Mouse (Mus musculus) G1E (cell line): Measurements from ENCODE around the gene Olfr780. TPM values are rescaled to one million over a fixed set of nuclear protein-coding genes. Genes with fewer than 3 reads are reported as not detected.
"Not testable (repeated sequence)": the region's sequence is repeated elsewhere in the genome, so short reads cannot be mapped to it uniquely, and the experiment has no call there.

Experiments used
- ATAC-seq: 2 replicates; pipeline ENCODE4 v1.8.0; 2016; ENCODE audit warnings: mild to moderate bottlenecking; ENCODE audit not compliant: insufficient number of reproducible peaks, poor library complexity, low FRiP score, severe bottlenecking; ENCODE audit errors: extremely low read depth
- DNase-seq: peaks from one replicate; pipeline ENCODE4 v3.0.0; 2012; ENCODE audit warnings: low spot score
- H3K27me3 ChIP-seq: 2 replicates; pipeline ENCODE4 v1.6.1; 2012; ENCODE audit warnings: mild to moderate bottlenecking, low read length, inconsistent platforms; ENCODE audit not compliant: insufficient read depth
- H3K36me3 ChIP-seq: replicated peaks from 2 replicates; pipeline ENCODE3; 2012; ENCODE audit warnings: mild to moderate bottlenecking, inconsistent platforms
- H3K4me1 ChIP-seq: 2 replicates; pipeline ENCODE4 v1.6.1; 2012; ENCODE audit warnings: low read depth, low read length, inconsistent platforms, mixed read lengths; ENCODE audit not compliant: insufficient read depth
- H3K4me3 ChIP-seq: 2 replicates; pipeline ENCODE4 v1.5.1; 2012; ENCODE audit warnings: low read depth, mild to moderate bottlenecking, inconsistent platforms, low read length, moderate library complexity, mixed read lengths
- H3K9me3 ChIP-seq: replicated peaks from 2 replicates; pipeline ENCODE4 v1.6.1; 2012; ENCODE audit warnings: inconsistent platforms
- CTCF ChIP-seq: IDR thresholded peaks from 2 replicates; pipeline ENCODE4 v1.5.1; 2012; ENCODE audit warnings: low read depth, low read length, inconsistent platforms, mixed read lengths
- GATA1 ChIP-seq: IDR thresholded peaks from 2 replicates; pipeline ENCODE4 v1.6.1; 2012; ENCODE audit warnings: borderline replicate concordance, low read length, inconsistent platforms, mixed read lengths
- GATA2 ChIP-seq: IDR thresholded peaks from 2 replicates; pipeline ENCODE4 v1.6.1; 2012; ENCODE audit warnings: low read depth, low read length, inconsistent platforms, borderline replicate concordance
- POLR2AphosphoS5 ChIP-seq: IDR thresholded peaks from 2 replicates; pipeline ENCODE4 v1.6.1; 2012; ENCODE audit warnings: low read depth, low read length, inconsistent platforms; ENCODE audit not compliant: insufficient replicate concordance
- TAL1 ChIP-seq: conservative IDR thresholded peaks from 2 replicates; pipeline ENCODE4 v1.6.1; 2012; ENCODE audit warnings: low read depth, low read length, inconsistent platforms, mixed read lengths
- polyA plus RNA-seq: library from polyadenylated mRNA; stranded (reverse); fragments of >175 nt; gene quantifications from 2 replicates; pipeline ENCODE4 v1.2.3, GENCODE M21; 2012
- total RNA-seq, 2 experiments: library from RNA; stranded (forward) in 1 of 2; stranded (reverse) in 1 of 2; fragments of 200-1000 nt in 1 of 2; fragments of >200 nt in 1 of 2; fragmentation: Nextera tagmentation in 1 of 2; gene quantifications; 2 replicates each; pipeline ENCODE4 v1.2.3; 2014 to 2017

The Olfr780 gene
- total RNA-seq (2014; fragmentation: Nextera tagmentation) (not detected in 2 replicates), total RNA-seq (2017) (0.17 and 0.33 TPM in 2 replicates), polyA plus RNA-seq (not detected in 2 replicates)

DNA sequence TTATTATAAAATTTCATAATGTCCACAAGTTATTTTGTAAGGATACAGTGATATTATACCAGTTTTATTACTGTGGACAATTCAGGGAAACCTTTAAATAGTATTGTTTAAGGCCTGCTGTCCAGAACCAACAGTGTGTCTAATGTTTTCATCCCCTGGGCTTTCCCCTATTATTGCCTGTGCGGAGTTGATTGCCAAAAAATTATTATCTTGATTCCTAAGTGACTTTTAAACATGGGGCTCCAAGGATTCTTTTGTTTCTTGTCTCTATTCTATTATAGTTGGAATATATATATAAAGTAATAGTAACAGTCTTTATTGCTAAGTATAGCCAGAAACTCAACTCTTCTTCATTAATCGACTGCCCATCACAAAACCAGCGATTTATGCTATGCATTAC lies at the start of gene Olfr780:
Gene Olfr780 (plus strand): TSS at position 301 of the 400 bp plus-strand sequence.
- Histone ChIP-seq H3K27me3 (no peaks in the 10 kb centered on the region), H3K4me3 (no peak within 1 kb of the TSS), H3K36me3 (no peaks in the 10 kb centered on the region), H3K4me1 (no peaks in the 10 kb centered on the region), H3K9me3 (no peaks in the 10 kb centered on the region)
- DNase-seq (no peak), ATAC-seq (no peak)
- TF ChIP-seq GATA2 (no peak), TAL1 (no peak), POLR2AphosphoS5 (no peak), GATA1 (no peak), CTCF (no peak)

DNA sequence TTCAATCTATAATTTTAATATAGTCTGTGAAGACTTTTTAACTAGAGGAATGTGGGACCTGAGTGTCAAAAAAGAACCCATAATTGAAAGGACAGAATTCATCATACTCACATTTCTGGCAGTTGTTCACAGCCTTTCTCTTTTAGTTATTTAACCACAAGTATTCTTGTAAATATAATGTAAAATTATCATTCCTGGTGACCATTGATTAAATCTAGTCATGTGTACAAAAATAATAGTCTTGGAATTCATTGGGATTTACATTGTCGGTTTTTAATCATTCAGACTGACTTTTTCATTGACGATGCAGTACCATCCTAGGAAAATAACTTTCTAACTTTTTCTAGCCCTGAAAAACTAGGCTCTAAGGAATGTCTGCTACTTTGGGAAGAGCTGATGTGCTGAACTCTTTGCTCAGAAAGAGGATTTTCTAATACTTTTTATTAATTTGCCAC lies 46.8 kb upstream of the Olfr780 start, which contains the start of gene Olfr777:
Gene Olfr777 (minus strand): TSS at position 405 of the 455 bp plus-strand sequence.
- Histone ChIP-seq H3K27me3 (no peaks in the 10 kb centered on the region), H3K9me3 (no peaks in the 10 kb centered on the region), H3K4me3 (no peak within 1 kb of the TSS), H3K36me3 (no peaks in the 10 kb centered on the region), H3K4me1 (no peaks in the 10 kb centered on the region)
- ATAC-seq (no peak), DNase-seq (no peak)
- TF ChIP-seq POLR2AphosphoS5 (no peak), GATA2 (no peak), TAL1 (no peak)

- not testable (repeated sequence) for H3K9me3 ChIP-seq, H3K27me3 ChIP-seq, H3K4me3 ChIP-seq, ATAC-seq, H3K36me3 ChIP-seq, H3K4me1 ChIP-seq, DNase-seq
Measured at GRCm38 (mm10) chr10:129312973-129313372, 4.9 kb upstream of the Olfr780 start.

DNA sequence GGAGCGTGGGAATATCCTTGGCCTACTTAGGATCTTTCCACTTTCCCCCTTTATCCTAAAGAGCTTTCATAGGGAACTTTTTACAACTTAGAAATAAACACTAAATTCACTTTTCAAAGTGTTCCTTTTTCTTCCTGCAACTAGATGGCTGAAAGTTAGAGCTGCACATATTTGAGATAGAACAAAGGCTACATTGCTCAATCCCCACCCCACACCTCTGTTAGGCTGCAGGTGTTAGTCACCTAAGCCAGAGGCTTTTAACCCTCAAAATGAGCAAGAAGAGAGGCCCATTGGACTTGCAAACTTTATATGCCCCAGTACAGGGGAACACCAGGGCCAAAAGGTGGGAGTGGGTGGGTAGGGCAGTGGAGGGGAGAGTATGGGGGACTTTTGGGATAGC lies 4.4 kb upstream of the Olfr780 start:
- H3K27me3 ChIP-seq, H3K36me3 ChIP-seq, H3K9me3 ChIP-seq, H3K4me1 ChIP-seq, H3K4me3 ChIP-seq, DNase-seq, ATAC-seq: not testable (repeated sequence)

- H3K4me3 ChIP-seq = no peak within 1 kb of the TSS
- no peak for DNase-seq
- no peak for ATAC-seq
- H3K4me1 ChIP-seq = no peaks in the 10 kb centered on the region
- TF ChIP-seq TAL1 = no peak
- TF ChIP-seq CTCF = no peak
- TF ChIP-seq GATA2 = no peak
- TF ChIP-seq GATA1 = no peak
- no peak for TF ChIP-seq POLR2AphosphoS5
- no peaks in the 10 kb centered on the region for H3K9me3 ChIP-seq
- H3K36me3 ChIP-seq = no peaks in the 10 kb centered on the region
- H3K27me3 ChIP-seq = no peaks in the 10 kb centered on the region
Measured at GRCm38 (mm10) chr10:129328554-129328953, 10.6 kb downstream of the Olfr780 start, which contains the start of gene Olfr781. Gene Olfr781 (plus strand): TSS chr10:129328854.

GRCm38 (mm10) chr10:129348550-129348949 lies 30.6 kb downstream of the Olfr780 start, which contains the start of gene Olfr782:
Gene Olfr782 (plus strand): TSS chr10:129348850.
- H3K9me3 ChIP-seq = no peaks in the 10 kb centered on the region
- H3K27me3 ChIP-seq = no peaks in the 10 kb centered on the region
- TF ChIP-seq TAL1 (no peak), CTCF (no peak), POLR2AphosphoS5 (no peak), GATA1 (no peak), GATA2 (no peak)
- H3K4me3 ChIP-seq = no peak within 1 kb of the TSS
- no peaks in the 10 kb centered on the region for H3K4me1 ChIP-seq
- ATAC-seq (no peak), DNase-seq (no peak)
- no peaks in the 10 kb centered on the region for H3K36me3 ChIP-seq

DNA sequence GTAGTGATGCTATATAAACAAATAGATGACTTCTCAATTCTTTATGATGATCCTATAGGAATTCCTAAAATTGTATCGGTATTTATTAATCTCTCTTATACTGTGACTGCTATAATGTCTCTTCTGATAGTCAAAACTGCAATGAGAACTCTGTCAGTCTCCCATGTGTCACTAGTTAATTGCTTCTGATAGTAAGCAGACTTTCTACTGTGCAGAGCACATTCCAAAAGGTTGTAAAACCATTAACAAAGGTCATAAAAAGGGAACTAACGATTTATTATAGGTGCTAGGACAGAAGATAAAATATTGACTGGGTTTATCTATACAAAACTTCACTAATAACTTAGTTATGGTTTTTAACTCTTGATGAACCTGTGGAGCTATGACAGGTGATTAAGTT lies 34.6 kb downstream of the Olfr780 start:
- H3K27me3 ChIP-seq, DNase-seq, H3K9me3 ChIP-seq, ATAC-seq, H3K4me1 ChIP-seq, H3K36me3 ChIP-seq, H3K4me3 ChIP-seq: not testable (repeated sequence)

GRCm38 (mm10) chr10:129356496-129356895 lies 38.6 kb downstream of the Olfr780 start:
- H3K9me3 ChIP-seq, ATAC-seq, H3K4me1 ChIP-seq, H3K4me3 ChIP-seq, H3K27me3 ChIP-seq, DNase-seq, H3K36me3 ChIP-seq: not testable (repeated sequence)
